Mouse (Mus musculus) heart, adult 2 months (tissue): ENCODE measurements at regions not wholly inside any gene's neighbourhood (a gene's known extent, or its start where the extent isn't known, plus 50 kb on each side); places are given as distances from the start of the nearest gene placed in this dataset.

Source experiments
- DNase-seq, 2 experiments: peaks; one replicate each; pipeline ENCODE4 v3.0.0; 2021
- H3K27ac ChIP-seq: fragments of 200-600 bp; 2 replicates; pipeline ENCODE4 v1.8.1; 2022
- H3K27me3 ChIP-seq: fragments of 200-500 bp; 2 replicates; pipeline ENCODE4 v1.6.1; 2012; ENCODE audit warnings: mild to moderate bottlenecking, low read length, inconsistent platforms, mixed read lengths; ENCODE audit not compliant: control insufficient read depth, insufficient read depth
- H3K36me3 ChIP-seq: fragments of 200-500 bp; 2 replicates; pipeline ENCODE4 v1.6.1; 2012; ENCODE audit warnings: low read length, inconsistent platforms; ENCODE audit not compliant: control insufficient read depth, insufficient read depth
- H3K4me1 ChIP-seq: fragments of 200-500 bp; 2 replicates; pipeline ENCODE4 v1.6.1; 2011; ENCODE audit warnings: low read length; ENCODE audit not compliant: control insufficient read depth, insufficient read depth
- H3K4me3 ChIP-seq: fragments of 200-600 bp; 2 replicates; pipeline ENCODE4 v1.8.1; 2022
- H3K79me2 ChIP-seq: fragments of 200-500 bp; replicated peaks from 2 replicates; pipeline ENCODE4 v1.6.1; 2012; ENCODE audit warnings: mild to moderate bottlenecking, inconsistent platforms, low read length, moderate library complexity, mixed read lengths; ENCODE audit not compliant: control insufficient read depth, insufficient read depth
- H3K9ac ChIP-seq: fragments of 200-500 bp; 2 replicates; pipeline ENCODE4 v1.6.1; 2012; ENCODE audit warnings: low read depth, mild to moderate bottlenecking, control low read depth, inconsistent platforms, low read length, mixed read lengths
- CTCF ChIP-seq: fragments of 200-600 bp; IDR thresholded peaks from 2 replicates; pipeline ENCODE4 v1.8.1; 2022; ENCODE audit warnings: antibody characterized with exemption, mild to moderate bottlenecking, moderate library complexity
- EP300 ChIP-seq: fragments of 200-500 bp; IDR thresholded peaks from 2 replicates; pipeline ENCODE4 v1.6.1; 2011; ENCODE audit warnings: low read depth, low read length, control low read depth; ENCODE audit not compliant: insufficient read depth
- POLR2A ChIP-seq: fragments of 200-500 bp; IDR thresholded peaks from 2 replicates; pipeline ENCODE4 v1.6.1; 2011; ENCODE audit warnings: mild to moderate bottlenecking, low read depth, low read length, control low read depth; ENCODE audit not compliant: insufficient read depth
- WGBS: fragments of 180-500 bp; shearing (Covaris S2); methylation state at CpG from one replicate; pipeline ENCODE4 v1.1.7; 2018; 5-methylcytosine and 5-hydroxymethylcytosine counted together
- intact Hi-C: fragments of 180-260 bp; cut with DNase I; formaldehyde crosslinking; loops from one replicate; pipeline ENCODE4 v1.15.1; 2025

- TF ChIP-seq POLR2A (no peak), CTCF (no peak), EP300 (no peak)
- Histone ChIP-seq H3K4me3 (no peak overlapping the region), H3K36me3 (no peaks in the 10 kb centered on the region), H3K4me1 (no peaks in the 10 kb centered on the region), H3K27ac (no peak overlapping the region), H3K27me3 (no peaks in the 10 kb centered on the region), H3K79me2 (no peaks in the 10 kb centered on the region), H3K9ac (no peak overlapping the region)
- 76% methylated on average over 1 of the region's 1 CpGs for WGBS
- DNase-seq: no peak
- intact Hi-C loops: no loop called here
Measured at GRCm38 (mm10) chr13:83444277-83444676, 59.6 kb upstream of the Mef2c start.

- Histone ChIP-seq H3K27me3 (no peaks in the 10 kb centered on the region), H3K4me1 (no peaks in the 10 kb centered on the region), H3K27ac (no peak overlapping the region), H3K36me3 (no peaks in the 10 kb centered on the region), H3K4me3 (no peak overlapping the region), H3K79me2 (no peaks in the 10 kb centered on the region), H3K9ac (no peak overlapping the region)
- intact Hi-C loops: no loop called here
- DNase-seq: no peak
- no peak for TF ChIP-seq CTCF
Measured at GRCm38 (mm10) chr13:83450820-83451219, 53.0 kb upstream of the Mef2c start.

GRCm38 (mm10) chr13:83452987-83453386 is 50.8 kb upstream of the Mef2c start:
- no peaks in the 10 kb centered on the region for H3K36me3 ChIP-seq
- no peaks in the 10 kb centered on the region for H3K79me2 ChIP-seq
- H3K4me3 ChIP-seq: no peak overlapping the region
- no peak overlapping the region for H3K27ac ChIP-seq
- intact Hi-C loops: no loop called here
- WGBS: 86% methylated on average over 4 of the region's 4 CpGs
- no peaks in the 10 kb centered on the region for H3K27me3 ChIP-seq
- no peak overlapping the region for H3K9ac ChIP-seq
- TF ChIP-seq EP300 (no peak), CTCF (no peak), POLR2A (no peak)
- H3K4me1 ChIP-seq: no peaks in the 10 kb centered on the region
- DNase-seq: no peak
